Mouse (Mus musculus) ovary, postnatal 36 days (tissue): Measurements from ENCODE around the gene Fam129b.

Experiments
- DNase-seq: peaks from one replicate; pipeline ENCODE4 v3.0.0; 2022; ENCODE audit warnings: low spot score, mixed read lengths

Fam129b gene

DNA sequence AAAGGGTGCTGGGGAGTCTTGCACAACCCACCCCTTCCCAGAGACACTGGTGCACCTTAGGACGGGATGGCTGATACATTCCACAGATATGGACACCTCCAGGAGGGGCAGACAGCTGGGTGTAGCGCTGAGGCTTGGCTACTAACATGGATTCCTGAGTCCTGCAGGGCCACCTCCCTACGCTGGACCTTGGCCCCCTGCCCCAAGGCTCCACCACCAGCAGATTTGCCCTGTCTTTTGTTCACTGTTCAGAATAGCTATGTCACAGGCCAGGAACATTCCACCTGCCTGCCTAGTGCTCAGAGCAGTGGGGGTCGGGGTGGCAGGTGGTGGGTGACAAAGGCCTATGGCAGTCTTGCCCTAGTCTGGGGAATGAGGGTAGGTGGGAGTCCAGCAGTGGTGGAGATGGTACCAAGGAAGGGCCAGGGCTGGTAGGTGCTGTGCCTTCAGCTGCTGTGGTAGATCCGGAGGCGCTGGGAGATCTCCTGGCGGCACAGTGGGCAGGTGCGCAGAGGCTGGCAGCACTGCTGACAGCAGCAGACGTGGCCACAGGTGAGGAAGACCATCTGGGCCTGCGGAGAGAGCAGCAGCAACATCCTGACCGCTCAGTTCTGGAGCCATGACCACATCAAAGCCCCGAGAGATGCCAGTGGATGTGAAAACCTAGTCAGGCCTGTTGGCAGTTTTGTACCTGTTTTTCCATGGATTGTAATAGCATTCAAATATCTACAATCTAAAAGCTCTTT lies 50.6 kb downstream of the Fam129b start:
- DNase-seq: no peak

- DNase-seq: no peak
These were observed 51.8 kb downstream of the Fam129b start for GRCm38 (mm10) chr2:32927624-32928234.

- DNase-seq: peak; percentile 74
These were observed 52.5 kb downstream of the Fam129b start for GRCm38 (mm10) chr2:32928235-32928946.

- no peak for DNase-seq
These were observed 53.3 kb downstream of the Fam129b start for GRCm38 (mm10) chr2:32928947-32929829.

DNA sequence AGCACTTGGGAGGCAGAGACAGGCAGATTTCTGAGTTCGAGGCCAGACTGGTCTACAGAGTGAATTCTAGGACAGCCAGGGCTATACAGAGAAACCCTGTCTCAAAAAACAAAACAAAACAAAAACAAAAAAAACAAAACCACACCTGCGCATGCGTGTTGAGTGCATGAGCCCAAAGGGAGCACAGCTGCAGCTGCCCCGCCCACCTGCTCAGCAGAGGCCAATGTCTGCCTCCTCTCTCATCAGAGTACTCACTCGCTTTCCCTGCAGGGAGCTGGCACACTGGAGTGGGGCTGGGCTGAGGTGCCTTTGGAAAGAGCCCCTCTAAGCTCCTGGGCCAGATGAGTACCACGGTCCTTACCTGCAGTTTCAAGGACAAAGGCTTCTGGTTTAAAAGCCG lies 55.8 kb downstream of the Fam129b start:
- no peak for DNase-seq

DNA sequence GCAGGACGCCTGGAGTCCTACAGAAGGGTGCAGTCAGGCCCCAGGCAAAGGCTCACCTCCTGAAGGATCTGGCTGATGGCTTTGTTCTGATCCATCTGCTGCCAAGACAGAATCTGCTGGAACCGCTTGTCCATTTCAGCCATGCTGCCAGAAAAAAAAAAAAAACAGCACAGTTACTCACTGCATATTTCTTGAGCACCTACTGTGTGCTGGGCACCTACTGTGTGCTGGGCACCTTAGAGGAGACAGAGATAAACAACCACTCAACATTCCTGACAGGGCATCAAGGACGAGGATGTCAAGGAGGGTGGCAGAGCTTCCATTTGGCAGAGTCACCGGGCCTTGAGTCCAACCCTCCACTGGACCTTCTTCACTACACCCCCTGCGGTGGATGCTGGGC lies 62.8 kb downstream of the Fam129b start:
- no peak for DNase-seq

DNA sequence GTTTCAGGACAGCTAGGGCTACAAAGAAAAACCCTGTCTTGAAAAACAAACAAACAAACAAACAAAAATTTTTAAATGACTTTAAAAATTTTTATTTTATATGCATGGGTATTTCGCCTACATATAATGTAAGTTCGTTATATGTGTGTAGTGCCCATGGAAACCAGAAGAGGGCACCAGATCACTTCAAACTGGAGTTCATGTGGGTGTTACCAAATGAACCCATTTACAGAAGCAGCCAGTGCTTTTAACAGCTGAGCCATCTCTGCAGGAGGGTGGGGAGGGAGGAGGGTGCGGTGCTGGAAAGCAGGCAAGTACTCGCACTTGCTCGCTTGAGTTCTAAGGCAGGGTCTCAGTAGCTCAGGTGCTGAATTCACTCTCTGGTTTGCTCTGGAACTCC lies 63.5 kb downstream of the Fam129b start:
- DNase-seq: no peak

DNA sequence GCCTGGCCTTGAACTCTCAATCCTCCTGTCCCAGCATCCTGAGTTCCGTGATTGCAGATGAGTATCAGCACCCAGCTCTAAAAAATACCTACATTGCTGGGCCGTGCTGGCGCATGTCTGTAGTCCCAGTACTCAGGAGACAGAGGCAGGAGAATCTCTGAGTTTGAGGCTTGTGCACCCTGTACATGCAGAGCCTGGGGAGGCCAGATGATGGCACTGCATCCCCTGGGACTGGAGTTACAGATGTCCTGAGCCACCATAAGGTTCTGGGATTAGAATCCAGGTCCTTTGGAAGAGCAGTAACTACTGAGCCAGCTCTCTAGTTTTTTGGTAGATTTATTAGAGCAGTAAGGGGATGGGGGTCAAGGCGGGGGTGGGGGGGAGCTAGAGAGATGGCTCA lies 64.6 kb downstream of the Fam129b start:
- no peak for DNase-seq

DNA sequence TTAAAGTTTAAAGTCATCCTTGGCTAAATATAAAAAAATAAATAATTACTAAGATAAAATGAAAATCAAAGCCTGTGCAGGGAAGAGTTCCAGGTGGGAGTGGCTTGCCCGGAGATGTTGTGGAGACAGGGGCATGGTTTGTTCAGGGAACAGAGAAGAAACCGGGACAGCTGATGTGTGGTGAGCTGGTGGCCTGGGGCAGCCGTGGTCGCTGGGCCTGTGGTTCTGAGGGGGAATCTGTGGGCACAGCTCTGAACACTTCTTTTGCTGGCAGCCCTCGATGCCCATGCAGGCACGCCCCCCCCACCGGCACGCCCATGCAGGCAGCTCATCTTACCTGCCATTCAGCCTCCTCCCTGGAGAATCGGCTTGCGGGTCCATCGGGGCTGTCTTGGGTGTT lies 71.5 kb downstream of the Fam129b start:
- DNase-seq: no peak

GRCm38 (mm10) chr2:32954581-32954980 lies 78.7 kb downstream of the Fam129b start:
- DNase-seq: no peak

- no peak for DNase-seq
These were observed 81.4 kb downstream of the Fam129b start for GRCm38 (mm10) chr2:32957344-32957743.

- DNase-seq: no peak
These were observed 84.4 kb downstream of the Fam129b start for GRCm38 (mm10) chr2:32960273-32960672.

GRCm38 (mm10) chr2:32961192-32961995 lies 85.5 kb downstream of the Fam129b start, which contains the start of the genes Rpl12 and Lrsam1:
Gene Rpl12 (plus strand): TSS chr2:32961559.
Gene Lrsam1 (minus strand): TSS chr2:32961614.
- peak; percentile 95 for DNase-seq

- DNase-seq: peak; percentile 30
These were observed 86.4 kb downstream of the Fam129b start for GRCm38 (mm10) chr2:32962062-32962874.

DNA sequence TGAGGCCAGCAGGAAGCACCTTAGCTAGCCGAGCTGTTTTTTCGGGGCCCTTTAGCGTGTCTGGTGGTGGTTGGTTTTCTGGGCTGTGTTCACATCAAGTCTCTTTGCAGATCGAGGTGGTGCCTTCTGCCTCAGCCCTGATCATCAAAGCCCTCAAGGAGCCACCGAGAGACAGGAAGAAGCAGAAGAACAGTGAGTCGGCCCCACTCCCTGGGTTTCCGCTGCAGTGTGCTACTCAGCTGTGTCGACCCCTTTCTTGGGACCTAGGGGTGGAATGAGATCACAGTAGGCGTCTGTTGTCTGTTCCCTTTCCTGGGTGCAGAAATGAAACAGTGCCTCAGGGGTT lies 86.9 kb downstream of the Fam129b start:
- no peak for DNase-seq

- no peak for DNase-seq
These were observed 87.6 kb downstream of the Fam129b start for GRCm38 (mm10) chr2:32963544-32963943.

DNA sequence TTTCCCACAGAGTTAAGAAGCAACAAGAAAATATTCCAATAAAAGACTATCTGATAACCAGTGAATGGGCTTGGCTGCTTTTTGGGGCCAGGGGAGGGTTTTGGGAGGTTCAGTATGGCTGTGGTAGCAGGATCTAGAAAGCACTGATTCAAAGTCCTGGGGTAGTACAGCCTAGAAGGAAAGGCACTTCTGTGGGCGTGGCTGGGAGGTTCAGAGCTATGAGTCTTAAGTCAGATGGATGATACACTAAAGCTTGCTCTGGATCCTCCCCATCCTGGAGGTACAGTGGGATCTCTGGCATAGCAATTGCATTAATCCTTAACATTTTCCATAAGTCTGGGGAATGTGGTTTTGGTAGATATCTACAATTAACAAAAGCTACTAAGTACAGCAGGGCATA lies 88.1 kb downstream of the Fam129b start:
- no peak for DNase-seq

DNA sequence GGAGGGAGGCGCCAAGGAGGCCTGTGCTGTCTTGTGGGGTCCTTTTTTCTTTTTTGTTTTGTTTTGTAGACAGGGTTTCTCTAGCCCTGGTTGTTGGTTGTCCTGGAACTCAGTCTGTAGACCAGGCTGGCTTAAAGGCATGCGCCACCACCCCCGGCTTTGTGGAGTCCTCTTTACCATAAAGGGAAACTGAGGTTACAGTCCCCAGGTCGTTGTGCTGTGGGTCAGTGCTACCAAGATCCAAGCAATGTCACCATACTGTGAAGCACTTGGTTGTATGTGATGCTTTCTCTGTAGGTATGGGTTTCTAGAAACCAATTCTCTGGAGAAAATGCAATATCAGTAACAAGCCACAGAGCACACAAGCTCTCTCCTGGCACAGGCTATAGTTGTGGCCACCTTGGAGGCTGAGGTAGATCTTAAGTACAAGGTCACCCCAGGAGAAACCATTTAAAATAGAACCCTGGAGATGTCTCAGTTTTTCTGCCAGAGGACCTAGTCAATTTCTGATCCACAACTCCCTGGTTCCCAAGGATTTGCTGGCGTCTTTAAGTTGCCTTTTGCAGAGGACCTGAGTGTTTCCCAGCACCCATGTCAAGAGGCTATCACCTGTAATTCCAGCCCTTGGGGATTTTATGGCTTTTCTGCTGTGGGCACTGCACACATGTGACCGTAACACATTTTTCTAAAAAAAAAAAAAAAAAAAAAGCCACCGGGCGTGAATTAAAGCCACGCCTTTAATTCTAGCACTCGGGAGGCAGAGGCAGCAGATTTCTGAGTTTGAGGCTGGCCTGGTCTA lies 88.9 kb downstream of the Fam129b start:
- DNase-seq: no peak

GRCm38 (mm10) chr2:32965511-32966183 lies 89.7 kb downstream of the Fam129b start:
- DNase-seq: no peak
